Comparison of ENCODE assay signal across 21 mouse cellular contexts in the genomic region with DNA sequence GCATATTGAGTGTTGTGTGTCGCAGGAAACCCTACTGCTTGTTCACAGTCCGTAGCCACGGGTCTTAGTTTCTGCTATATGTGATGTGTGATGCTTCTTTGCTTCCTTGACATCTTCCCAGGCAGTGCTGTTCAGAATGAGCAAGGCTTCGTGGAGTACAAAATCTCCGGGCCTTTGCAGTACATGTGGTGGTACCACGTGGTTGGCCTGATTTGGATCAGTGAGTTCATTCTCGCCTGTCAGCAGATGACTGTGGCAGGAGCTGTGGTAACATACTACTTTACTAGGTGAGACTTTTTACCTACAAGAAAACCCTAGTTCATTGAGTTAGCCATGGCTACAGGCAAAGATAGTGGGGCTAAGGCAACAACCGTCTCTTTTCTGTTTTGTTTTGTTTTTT.
"Had no signal": no experiment of that assay in that cellular context is flagged by ENCODE, and none has a peak within 500 bp of the region (broad histone marks: within the 10 kb centered on the region; RNA-seq: fewer than 3 reads in every experiment).

No protein-coding gene starts in this region.

- H3K9me3 ChIP-seq: limb, embryonic 12.5 days; limb, embryonic 15.5 days; midbrain, embryonic 12.5 days; midbrain, embryonic 15.5 days; neural tube, embryonic 12.5 days; neural tube, embryonic 15.5 days; stomach, embryonic 15.5 days had no signal

- H3K27me3 ChIP-seq: limb, embryonic 12.5 days; limb, embryonic 15.5 days; midbrain, embryonic 12.5 days; midbrain, embryonic 15.5 days; neural tube, embryonic 12.5 days; neural tube, embryonic 15.5 days; stomach, embryonic 15.5 days had no signal

- H3K9ac ChIP-seq: limb, embryonic 12.5 days; limb, embryonic 15.5 days; liver, embryonic 14.5 days; liver, postnatal 0 days; lung, embryonic 14.5 days; midbrain, embryonic 12.5 days; midbrain, embryonic 15.5 days; neural tube, embryonic 12.5 days; neural tube, embryonic 15.5 days; stomach, embryonic 15.5 days had no signal

- DNase-seq: left cerebral cortex, postnatal 4 days; liver, postnatal 0 days; lung, embryonic 14.5 days; right cerebral cortex, adult 18-20 months; right cerebral cortex, postnatal 14 days; right cerebral cortex, postnatal 4 days; spleen, adult 18-20 months; thymus, postnatal 25 days had no signal

- H3K4me2 ChIP-seq: limb, embryonic 12.5 days; limb, embryonic 15.5 days; liver, embryonic 11.5 days; lung, embryonic 14.5 days; midbrain, embryonic 12.5 days; midbrain, embryonic 15.5 days; neural tube, embryonic 12.5 days; neural tube, embryonic 15.5 days; stomach, embryonic 15.5 days had no signal

- H3K4me3 ChIP-seq: limb, embryonic 12.5 days; limb, embryonic 15.5 days; midbrain, embryonic 12.5 days; midbrain, embryonic 15.5 days; neural tube, embryonic 12.5 days; neural tube, embryonic 15.5 days; stomach, embryonic 15.5 days had no signal

- H3K27ac ChIP-seq: limb, embryonic 12.5 days; limb, embryonic 15.5 days; liver, embryonic 14.5 days; macrophage; midbrain, embryonic 12.5 days; midbrain, embryonic 15.5 days; neural tube, embryonic 12.5 days; neural tube, embryonic 15.5 days; stomach, embryonic 15.5 days had no signal

- ATAC-seq: inflammation-experienced regulatory T-cells, adult 6 months; intestine, embryonic 16.5 days; liver, postnatal 0 days; lung, postnatal 0 days; midbrain, embryonic 15.5 days had no signal

- H3K4me1 ChIP-seq: limb, embryonic 12.5 days; limb, embryonic 15.5 days; midbrain, embryonic 12.5 days; midbrain, embryonic 15.5 days; neural tube, embryonic 12.5 days; neural tube, embryonic 15.5 days; stomach, embryonic 15.5 days had no signal
